Mouse (Mus musculus) liver, adult 2 months (tissue): ENCODE results near the gene Stk10. TPM values are rescaled to one million over a fixed set of nuclear protein-coding genes. Genes with fewer than 3 reads are reported as not detected.
A peak's percentile ranks its signal among the peaks of the same experiment; 100 is the strongest.

Experiments
- DNase-seq: peaks from one replicate; pipeline ENCODE4 v3.0.0-alpha.2; 2011; ENCODE audit warnings: low read depth, low spot score; ENCODE audit errors: extremely low read depth
- H3K27ac ChIP-seq: fragments of 200-500 bp; replicated peaks from 2 replicates; pipeline ENCODE4 v1.5.1; 2012; ENCODE audit warnings: low read depth, mild to moderate bottlenecking, control low read depth, inconsistent platforms, low read length; ENCODE audit not compliant: insufficient read depth
- H3K27me3 ChIP-seq: fragments of 200-500 bp; 2 replicates; pipeline ENCODE4 v1.6.1; 2012; ENCODE audit warnings: mild to moderate bottlenecking, moderate library complexity, low read length, inconsistent platforms; ENCODE audit not compliant: control insufficient read depth, insufficient read depth
- H3K36me3 ChIP-seq: fragments of 200-500 bp; 2 replicates; pipeline ENCODE4 v1.6.1; 2012; ENCODE audit warnings: low read length, inconsistent platforms; ENCODE audit not compliant: control insufficient read depth, insufficient read depth
- H3K4me1 ChIP-seq: fragments of 200-500 bp; 2 replicates; pipeline ENCODE4 v1.6.1; 2011; ENCODE audit warnings: low read length; ENCODE audit not compliant: control insufficient read depth, insufficient read depth
- H3K4me3 ChIP-seq: fragments of 200-500 bp; 2 replicates; pipeline ENCODE4 v1.5.1; 2011; ENCODE audit warnings: low read depth, mild to moderate bottlenecking, control low read depth, low read length, moderate library complexity; ENCODE audit not compliant: insufficient read depth
- H3K79me2 ChIP-seq: fragments of 200-500 bp; 2 replicates; pipeline ENCODE4 v1.6.1; 2012; ENCODE audit warnings: inconsistent platforms, mild to moderate bottlenecking, low read length, moderate library complexity; ENCODE audit not compliant: control insufficient read depth, insufficient read depth
- H3K9ac ChIP-seq: fragments of 200-500 bp; 2 replicates; pipeline ENCODE4 v1.6.1; 2012; ENCODE audit warnings: low read depth, mild to moderate bottlenecking, control low read depth, inconsistent platforms, low read length
- CTCF ChIP-seq: fragments of 200-500 bp; IDR thresholded peaks from 2 replicates; pipeline ENCODE4 v1.5.1; 2011; ENCODE audit warnings: low read depth, low read length, control low read depth
- POLR2A ChIP-seq: fragments of 200-500 bp; IDR thresholded peaks from 2 replicates; pipeline ENCODE4 v1.6.1; 2011; ENCODE audit warnings: low read length, control low read depth; ENCODE audit not compliant: insufficient read depth; ENCODE audit errors: extremely low read depth
- WGBS: fragments of 180-500 bp; shearing (Covaris S2); methylation state at CpG from one replicate; pipeline ENCODE4 v1.1.7; 2018; 5-methylcytosine and 5-hydroxymethylcytosine counted together
- polyA plus RNA-seq: library from polyadenylated mRNA; depleted of rRNA; stranded (reverse); fragments of >200 nt; gene quantifications from 2 replicates; pipeline ENCODE4 v1.2.3, GENCODE M21; 2012
- total RNA-seq: library from RNA; depleted of rRNA; stranded (reverse); fragments of >200 nt; gene quantifications from 2 replicates; pipeline ENCODE4 v1.2.3, GENCODE M21; 2014

Stk10 gene
- total and polyA plus RNA-seq, 2 experiments = 2.0 to 2.4 TPM

DNA sequence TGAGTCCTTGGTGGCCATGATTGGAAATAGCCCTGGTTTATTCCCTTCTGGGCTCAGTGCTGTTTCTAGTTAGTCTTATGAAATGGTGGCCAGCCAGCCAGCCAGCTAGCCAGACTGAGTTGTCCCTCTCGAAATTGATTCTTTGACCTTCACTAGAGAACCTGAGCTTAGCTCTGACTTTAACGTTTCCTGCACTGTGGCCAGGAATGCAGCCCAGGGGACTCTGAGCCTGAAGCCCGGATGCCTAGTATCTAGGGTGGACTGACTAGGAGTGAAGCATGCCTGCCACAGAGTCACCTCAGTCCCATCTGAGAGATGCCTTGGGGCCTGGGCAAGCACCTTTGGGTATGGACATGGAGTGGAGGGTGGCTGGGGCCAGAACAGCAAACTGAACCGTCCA is 31.5 kb downstream of the Stk10 start:
- no peak overlapping the region for H3K9ac ChIP-seq
- no peak for TF ChIP-seq POLR2A
- TF ChIP-seq CTCF = no peak
- no peak for DNase-seq
- H3K4me3 ChIP-seq = no peak overlapping the region
- peaks cover 3% of the 10 kb centered on the region; the same call in 1 of the 2 replicates for H3K4me1 ChIP-seq
- WGBS = 63% methylated on average over 4 of the region's 4 CpGs
- H3K27ac ChIP-seq = no peak overlapping the region; the same call in 1 of the 2 replicates
- H3K79me2 ChIP-seq = no peaks in the 10 kb centered on the region
- H3K36me3 ChIP-seq = no peaks in the 10 kb centered on the region
- H3K27me3 ChIP-seq = no peaks in the 10 kb centered on the region

DNA sequence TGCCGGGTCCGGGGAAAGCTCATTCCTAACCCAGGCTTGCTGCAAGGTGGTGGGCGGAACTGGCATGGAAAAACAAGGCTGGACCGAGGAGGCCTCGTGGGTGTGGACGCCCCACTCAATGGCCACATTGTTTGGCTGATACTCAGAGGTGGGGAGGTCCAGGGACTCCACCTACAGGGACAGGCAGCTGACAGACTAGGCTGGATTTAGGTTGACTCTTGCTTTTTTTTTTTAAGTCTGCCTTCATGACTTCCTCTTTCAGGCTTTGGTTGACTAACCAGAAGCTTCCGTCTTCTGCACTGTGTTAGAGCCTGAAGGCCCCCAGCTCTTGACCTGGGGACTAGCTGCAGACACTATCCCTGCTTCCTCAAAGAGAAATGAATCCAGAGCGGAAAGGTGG is 32.0 kb downstream of the Stk10 start:
- WGBS = 74% methylated on average over 8 of the region's 8 CpGs
- no peak overlapping the region; the same call in 1 of the 2 replicates for H3K27ac ChIP-seq
- DNase-seq = peak; percentile 35
- H3K4me3 ChIP-seq = no peak overlapping the region
- H3K27me3 ChIP-seq = no peaks in the 10 kb centered on the region
- H3K4me1 ChIP-seq = peaks cover 3% of the 10 kb centered on the region; the same call in 1 of the 2 replicates
- no peaks in the 10 kb centered on the region for H3K79me2 ChIP-seq
- H3K9ac ChIP-seq = no peak overlapping the region
- TF ChIP-seq CTCF = no peak
- no peak for TF ChIP-seq POLR2A
- H3K36me3 ChIP-seq = no peaks in the 10 kb centered on the region

- no peak for DNase-seq
- no peak overlapping the region for H3K4me3 ChIP-seq
- no peaks in the 10 kb centered on the region for H3K36me3 ChIP-seq
- no peak for TF ChIP-seq POLR2A
- TF ChIP-seq CTCF = no peak
- H3K4me1 ChIP-seq = peaks cover 3% of the 10 kb centered on the region; the same call in 1 of the 2 replicates
- no peak overlapping the region for H3K27ac ChIP-seq
- no peak overlapping the region for H3K9ac ChIP-seq
- no peaks in the 10 kb centered on the region for H3K79me2 ChIP-seq
- H3K27me3 ChIP-seq = no peaks in the 10 kb centered on the region
- 89% methylated on average over 6 of the region's 6 CpGs for WGBS
Measured at GRCm38 (mm10) chr11:32566184-32566583, 33.1 kb downstream of the Stk10 start.

- H3K9ac ChIP-seq = no peak overlapping the region
- H3K36me3 ChIP-seq = no peaks in the 10 kb centered on the region
- H3K79me2 ChIP-seq = no peaks in the 10 kb centered on the region
- DNase-seq = no peak
- no peak overlapping the region for H3K4me3 ChIP-seq
- H3K27me3 ChIP-seq = no peaks in the 10 kb centered on the region
- 91% methylated on average over 10 of the region's 10 CpGs for WGBS
- no peaks in the 10 kb centered on the region for H3K4me1 ChIP-seq
- TF ChIP-seq POLR2A (no peak), CTCF (no peak)
- H3K27ac ChIP-seq = no peak overlapping the region
Measured at GRCm38 (mm10) chr11:32567000-32567855, 34.1 kb downstream of the Stk10 start.

DNA sequence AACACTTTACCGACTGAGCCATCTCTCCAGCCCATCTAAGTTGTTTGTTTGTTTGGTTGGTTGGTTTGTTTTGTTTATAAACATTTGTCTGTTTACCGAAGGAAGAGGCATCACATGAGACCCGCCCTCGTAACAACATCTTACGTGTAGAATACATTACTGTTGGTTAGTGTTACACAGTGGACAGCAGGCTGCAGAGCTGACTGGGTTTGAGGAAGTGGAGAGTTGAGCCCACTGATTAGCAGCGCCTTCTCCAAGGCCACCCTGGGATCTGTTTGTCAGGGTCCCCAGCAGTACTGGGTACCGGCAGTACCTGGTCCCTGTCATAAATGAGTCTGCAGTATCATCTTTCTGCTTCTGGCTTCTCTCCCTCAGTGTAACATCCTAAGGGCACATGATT is 35.0 kb downstream of the Stk10 start:
- WGBS = 87% methylated on average over 7 of the region's 7 CpGs
- Histone ChIP-seq H3K4me1 (no peaks in the 10 kb centered on the region), H3K27ac (no peak overlapping the region)

More for the DNA sequence above, 35.0 kb downstream of the Stk10 start:
- Histone ChIP-seq H3K27me3 (no peaks in the 10 kb centered on the region), H3K79me2 (no peaks in the 10 kb centered on the region), H3K4me3 (no peak overlapping the region), H3K9ac (no peak overlapping the region), H3K36me3 (no peaks in the 10 kb centered on the region)
- no peak for TF ChIP-seq POLR2A
- no peak for TF ChIP-seq CTCF
- DNase-seq = no peak
